Mouse (Mus musculus): Measurements from ENCODE around the gene Wfdc16. TPM values are rescaled to one million over a fixed set of nuclear protein-coding genes. Genes with fewer than 3 reads are reported as not detected.
A peak's percentile ranks its signal among the peaks of the same experiment; 100 is the strongest.
"Not testable (repeated sequence)": the region's sequence is repeated elsewhere in the genome, so short reads cannot be mapped to it uniquely, and the experiment has no call there.

Gene Wfdc16
- polyA plus RNA-seq, 1 experiment = not detected

DNA sequence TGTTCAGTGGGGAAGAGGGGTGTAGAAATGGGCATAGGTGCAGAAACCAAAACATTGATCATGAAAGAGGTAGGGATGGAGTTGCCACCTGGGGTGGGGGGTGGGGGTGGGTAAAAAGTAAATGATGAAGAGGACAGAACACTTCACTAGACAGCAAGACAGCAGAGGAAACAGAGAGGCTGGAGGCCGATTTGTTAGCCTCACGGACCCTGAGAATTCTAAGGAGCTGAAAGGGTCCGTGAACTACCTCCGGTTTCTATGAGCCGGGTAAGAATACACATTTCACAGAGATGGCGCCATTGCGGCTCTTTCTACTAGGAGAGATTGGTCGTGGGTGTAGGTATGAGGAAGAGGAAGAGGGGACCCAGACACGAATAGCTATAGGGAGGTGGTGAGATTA lies 17.9 kb upstream of the Wfdc16 start, which contains the start of gene Wfdc9:
TSS of gene Wfdc9 (minus strand) at position 101 of the 400 bp plus-strand sequence.
- Histone ChIP-seq H3K27ac (ENCODE audit: insufficient read depth, low read length) (no peak within 1 kb of the TSS), H3K4me1 (ENCODE audit: control insufficient read depth, insufficient read depth, low read length) (no peaks in the 10 kb centered on the region), H3K4me3 (ENCODE audit: insufficient read depth, low read length) (no peak within 1 kb of the TSS)
- TF ChIP-seq POLR2A (IDR thresholded peaks at IDR 0.05; ENCODE audit: low read depth, low read length) (no peak), CTCF (IDR thresholded peaks at IDR 0.05; ENCODE audit: borderline replicate concordance, insufficient read depth, low read length) (no peak)

DNA sequence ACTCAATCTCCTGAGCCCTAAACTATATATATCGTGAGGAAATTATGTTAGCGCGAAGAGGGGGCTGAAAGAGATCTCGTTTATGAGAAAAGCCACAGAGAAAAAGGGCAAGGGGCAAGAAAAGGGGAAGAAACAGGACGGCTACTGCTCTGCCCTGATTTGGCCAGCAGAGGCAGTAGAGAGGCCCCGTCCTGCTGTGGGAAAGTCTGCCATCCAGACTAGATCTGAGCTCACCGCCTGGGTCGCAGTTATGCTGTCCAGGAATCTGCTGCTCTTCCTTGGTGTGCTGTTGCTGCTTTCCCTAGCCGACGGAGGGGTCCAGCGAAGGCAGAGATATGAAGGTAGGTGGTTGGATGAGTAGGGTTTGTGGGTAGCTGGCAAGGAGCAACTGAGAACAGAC lies 17.3 kb upstream of the Wfdc16 start, which contains the start of gene Wfdc10:
TSS of gene Wfdc10 (plus strand) at position 189 of the 400 bp plus-strand sequence.
- TF ChIP-seq CTCF (IDR thresholded peaks at IDR 0.05; ENCODE audit: borderline replicate concordance, insufficient read depth, low read length) (peak; percentile 56; the same call in 1 of the 2 replicates), POLR2A (IDR thresholded peaks at IDR 0.05; ENCODE audit: low read depth, low read length) (no peak)
- Histone ChIP-seq H3K4me1 (ENCODE audit: control insufficient read depth, insufficient read depth, low read length) (no peaks in the 10 kb centered on the region), H3K4me3 (ENCODE audit: insufficient read depth, low read length) (no peak within 1 kb of the TSS), H3K27ac (ENCODE audit: insufficient read depth, low read length) (no peak within 1 kb of the TSS)

DNA sequence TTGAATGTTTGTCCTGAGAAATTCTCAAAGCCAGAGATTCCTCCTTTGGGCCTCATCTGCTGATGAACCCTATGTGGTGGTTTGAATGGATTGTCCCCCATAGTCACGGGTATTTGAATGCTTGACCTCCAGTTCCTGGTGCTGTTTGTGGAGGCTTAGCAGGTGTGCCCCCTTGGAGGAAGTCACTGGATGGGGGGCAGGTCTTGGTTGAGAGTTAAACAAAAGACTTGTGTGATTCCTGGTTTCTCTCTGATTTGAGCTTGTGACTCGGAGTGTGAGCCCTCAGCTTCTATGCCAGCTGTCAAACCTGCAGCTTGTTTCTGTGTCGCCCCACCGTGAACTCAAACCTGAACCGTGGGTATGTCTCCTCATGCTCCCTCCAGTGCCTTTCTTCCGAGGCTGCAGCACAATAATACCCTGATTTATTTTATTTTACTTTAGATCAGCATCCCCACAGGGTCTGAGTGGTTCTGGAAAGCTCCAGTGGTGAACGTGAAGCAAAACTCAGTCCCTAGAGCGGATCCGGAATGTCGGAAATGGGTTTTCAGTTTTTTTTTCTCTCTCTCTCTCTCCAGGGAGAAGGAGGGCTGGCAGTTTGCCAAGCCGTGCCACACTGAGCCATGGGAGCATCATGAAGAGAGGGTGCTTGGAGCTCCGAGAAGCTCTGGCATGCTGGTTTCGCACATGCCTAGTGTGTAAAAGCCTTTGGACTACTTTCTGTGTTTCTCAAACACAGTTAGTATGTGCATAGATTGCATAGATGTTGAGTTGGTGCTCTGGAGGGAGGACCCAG lies 3.5 kb upstream of the Wfdc16 start:
- no peak overlapping the region for H3K27ac ChIP-seq (ENCODE audit: insufficient read depth, low read length)
- H3K4me3 ChIP-seq (ENCODE audit: insufficient read depth, low read length) = no peak overlapping the region
- TF ChIP-seq POLR2A (IDR thresholded peaks at IDR 0.05; ENCODE audit: low read depth, low read length) (no peak), CTCF (IDR thresholded peaks at IDR 0.05; ENCODE audit: borderline replicate concordance, insufficient read depth, low read length) (no peak)
- no peaks in the 10 kb centered on the region for H3K4me1 ChIP-seq (ENCODE audit: control insufficient read depth, insufficient read depth, low read length)

DNA sequence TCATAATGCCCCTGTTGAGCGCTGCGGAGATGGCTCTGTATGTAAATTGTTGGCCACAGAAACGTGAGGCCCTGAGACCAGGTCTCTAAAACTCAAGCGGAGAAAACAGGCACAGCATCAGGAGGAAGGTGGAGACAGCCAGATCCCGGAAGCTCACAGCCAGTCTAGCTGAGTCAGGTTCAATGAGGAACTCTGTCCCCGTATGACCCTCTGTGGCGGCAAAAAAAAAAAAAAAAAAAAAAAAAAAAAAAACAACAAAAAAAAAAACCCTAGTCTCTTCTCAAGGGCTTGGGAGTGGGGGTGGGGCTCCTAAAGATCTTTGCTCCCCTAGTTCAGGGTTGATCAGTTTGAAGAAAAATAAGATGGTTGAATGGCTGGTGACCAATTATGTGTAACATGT lies 2.5 kb upstream of the Wfdc16 start:
- Histone ChIP-seq H3K4me1 (ENCODE audit: control insufficient read depth, insufficient read depth, low read length) (no peaks in the 10 kb centered on the region), H3K27ac (ENCODE audit: insufficient read depth, low read length) (no peak overlapping the region), H3K4me3 (ENCODE audit: insufficient read depth, low read length) (no peak overlapping the region)
- TF ChIP-seq CTCF (IDR thresholded peaks at IDR 0.05; ENCODE audit: borderline replicate concordance, insufficient read depth, low read length) (no peak), POLR2A (IDR thresholded peaks at IDR 0.05; ENCODE audit: low read depth, low read length) (no peak)

DNA sequence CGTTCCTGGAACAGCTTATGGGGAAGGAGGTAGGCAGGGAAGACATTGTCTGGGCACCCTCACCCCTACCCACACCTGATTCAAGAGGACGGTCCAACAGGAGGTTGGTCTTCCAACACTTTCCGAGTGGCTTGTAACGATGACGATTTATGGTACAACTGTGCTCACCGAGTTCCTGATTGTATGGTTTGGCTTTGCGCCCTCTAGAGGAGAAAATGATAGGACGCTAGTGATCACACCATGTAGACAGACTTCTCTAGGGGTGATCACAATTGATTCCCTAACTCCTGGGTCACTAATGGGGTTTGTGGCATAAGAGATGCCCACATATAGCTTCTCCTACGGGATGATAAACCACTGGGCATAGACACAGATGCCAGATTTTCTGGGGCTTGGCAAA lies 3.3 kb downstream of the Wfdc16 start:
- H3K27ac ChIP-seq (ENCODE audit: insufficient read depth, low read length) = no peak overlapping the region
- H3K4me1 ChIP-seq (ENCODE audit: control insufficient read depth, insufficient read depth, low read length) = no peaks in the 10 kb centered on the region
- TF ChIP-seq POLR2A (IDR thresholded peaks at IDR 0.05; ENCODE audit: low read depth, low read length) (no peak), CTCF (IDR thresholded peaks at IDR 0.05; ENCODE audit: borderline replicate concordance, insufficient read depth, low read length) (no peak)
- no peak overlapping the region for H3K4me3 ChIP-seq (ENCODE audit: insufficient read depth, low read length)

DNA sequence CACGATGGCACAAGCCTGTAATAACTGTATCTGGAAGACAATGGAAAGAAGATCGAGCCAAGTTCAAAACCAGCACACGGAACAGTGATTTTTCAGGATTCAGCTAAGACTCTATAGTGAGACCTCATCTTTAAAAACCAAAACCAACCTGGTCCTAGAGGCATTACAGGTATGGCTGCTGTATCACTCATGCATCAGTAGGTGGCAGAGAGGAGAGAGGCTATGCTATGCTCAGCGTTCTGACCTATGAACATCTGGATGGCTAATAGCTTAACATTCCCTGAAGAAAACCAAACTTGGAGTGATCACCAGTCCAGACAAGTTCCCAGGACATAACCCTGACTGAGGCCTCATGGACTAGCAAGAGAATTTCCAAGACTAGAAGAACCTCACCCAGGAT lies 16.8 kb downstream of the Wfdc16 start:
- H3K27ac ChIP-seq (ENCODE audit: insufficient read depth, low read length) = no peak overlapping the region
- no peak for TF ChIP-seq POLR2A (IDR thresholded peaks at IDR 0.05; ENCODE audit: low read depth, low read length)
- TF ChIP-seq CTCF (IDR thresholded peaks at IDR 0.05; ENCODE audit: borderline replicate concordance, insufficient read depth, low read length) = no peak
- H3K4me1 ChIP-seq (ENCODE audit: control insufficient read depth, insufficient read depth, low read length) = no peaks in the 10 kb centered on the region
- no peak overlapping the region for H3K4me3 ChIP-seq (ENCODE audit: insufficient read depth, low read length)

DNA sequence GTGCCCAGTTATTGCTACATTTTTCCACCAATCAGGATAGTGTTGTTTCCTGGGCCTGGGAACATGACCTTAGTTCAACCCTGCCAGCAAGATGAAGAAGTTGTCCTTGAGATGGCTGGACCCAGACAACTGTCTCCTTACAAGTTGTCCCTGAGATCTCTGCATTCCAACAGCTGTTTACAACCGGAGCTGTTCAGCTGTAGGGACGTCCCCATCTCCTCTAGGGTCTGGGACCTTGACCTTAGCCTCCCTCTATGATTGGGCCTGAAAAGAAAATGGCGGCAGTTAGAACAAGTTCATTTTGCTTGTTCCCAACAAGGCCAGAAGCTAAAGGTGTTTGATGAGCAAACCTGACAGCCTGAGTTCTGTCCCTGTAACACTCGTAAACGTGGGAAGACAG lies 19.5 kb downstream of the Wfdc16 start:
- no peaks in the 10 kb centered on the region for H3K4me1 ChIP-seq (ENCODE audit: control insufficient read depth, insufficient read depth, low read length)
- H3K4me3 ChIP-seq (ENCODE audit: insufficient read depth, low read length) = no peak overlapping the region
- TF ChIP-seq CTCF (IDR thresholded peaks at IDR 0.05; ENCODE audit: borderline replicate concordance, insufficient read depth, low read length) = no peak
- TF ChIP-seq POLR2A (IDR thresholded peaks at IDR 0.05; ENCODE audit: low read depth, low read length) = no peak
- H3K27ac ChIP-seq (ENCODE audit: insufficient read depth, low read length) = no peak overlapping the region

DNA sequence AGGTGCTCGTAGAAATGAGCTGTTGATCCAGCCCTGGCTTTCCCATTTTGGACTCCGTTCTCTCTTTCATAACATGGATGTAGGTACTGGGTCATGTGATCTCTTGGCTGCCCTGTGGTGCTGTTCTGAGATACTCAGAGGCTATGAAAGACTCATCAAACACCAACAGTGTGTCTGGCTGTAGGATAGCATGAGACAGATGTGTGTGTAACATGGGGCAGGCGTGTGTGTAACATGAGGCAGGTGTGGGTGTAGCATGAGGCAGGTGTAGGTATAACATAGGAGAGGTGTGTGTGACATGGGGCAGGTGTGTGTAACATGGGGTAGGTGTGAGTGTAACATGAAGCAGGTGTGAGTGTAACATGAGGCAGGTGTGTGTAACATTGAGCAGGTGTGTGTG lies 23.2 kb downstream of the Wfdc16 start:
- H3K4me3 ChIP-seq (ENCODE audit: insufficient read depth, low read length) = no peak overlapping the region
- no peak overlapping the region for H3K27ac ChIP-seq (ENCODE audit: insufficient read depth, low read length)
- peaks cover 9% of the 10 kb centered on the region; the same call in 1 of the 2 replicates for H3K4me1 ChIP-seq (ENCODE audit: control insufficient read depth, insufficient read depth, low read length)
- TF ChIP-seq CTCF (IDR thresholded peaks at IDR 0.05; ENCODE audit: borderline replicate concordance, insufficient read depth, low read length) = no peak
- TF ChIP-seq POLR2A (IDR thresholded peaks at IDR 0.05; ENCODE audit: low read depth, low read length) = no peak

DNA sequence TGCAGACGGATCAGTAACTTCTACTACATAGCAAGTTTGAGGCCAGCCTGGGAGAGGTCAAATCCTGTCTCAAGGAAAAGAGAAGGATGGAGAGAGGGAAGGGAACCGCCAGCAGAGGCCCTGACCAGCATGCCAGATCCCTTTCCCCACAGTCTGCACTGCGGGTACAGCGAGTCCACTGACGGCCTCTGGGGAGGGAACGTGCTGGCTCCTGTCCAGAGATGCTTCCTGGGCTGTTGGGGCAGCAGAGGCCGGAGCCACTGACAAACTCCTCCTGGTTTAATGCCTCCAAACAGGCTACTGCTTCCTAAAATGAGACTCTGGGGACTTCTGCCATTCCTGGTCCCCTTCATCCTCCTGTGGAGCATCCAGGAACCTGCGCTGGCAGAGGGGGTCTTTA lies 25.1 kb downstream of the Wfdc16 start, which contains the start of the genes Wfdc6b and Wfdc8:
TSS of gene Wfdc6b (plus strand) at position 52 of the 400 bp plus-strand sequence.
TSS of gene Wfdc8 (minus strand) at position 156 of the 400 bp plus-strand sequence.
- H3K4me3 ChIP-seq (ENCODE audit: insufficient read depth, low read length); H3K27ac ChIP-seq (ENCODE audit: insufficient read depth, low read length): not testable (repeated sequence)
- peaks cover 11% of the 10 kb centered on the region; the same call in 1 of the 2 replicates for H3K4me1 ChIP-seq (ENCODE audit: control insufficient read depth, insufficient read depth, low read length)

DNA sequence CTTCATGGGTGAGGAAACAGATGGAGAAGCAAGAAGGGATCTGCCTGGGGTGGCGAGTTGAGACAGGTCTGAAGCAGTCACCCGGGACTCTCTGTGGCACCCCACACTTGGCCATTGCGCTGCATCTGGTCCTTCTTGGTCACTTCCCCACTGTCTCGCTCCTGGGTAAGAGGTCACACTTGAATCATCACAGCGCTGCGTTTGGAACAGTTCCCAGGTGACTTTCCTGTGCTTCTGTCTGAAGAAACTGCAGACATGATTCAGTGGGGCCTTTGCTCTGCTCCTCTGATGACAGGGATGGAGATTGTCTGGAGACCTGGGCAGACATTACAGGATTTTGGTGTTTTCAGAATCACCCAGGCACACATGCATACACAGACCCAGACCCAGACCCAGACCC lies 29.8 kb downstream of the Wfdc16 start:
- TF ChIP-seq POLR2A (IDR thresholded peaks at IDR 0.05; ENCODE audit: low read depth, low read length) (no peak), CTCF (IDR thresholded peaks at IDR 0.05; ENCODE audit: borderline replicate concordance, insufficient read depth, low read length) (no peak)
- no peak overlapping the region for H3K27ac ChIP-seq (ENCODE audit: insufficient read depth, low read length)
- peaks cover 15% of the 10 kb centered on the region for H3K4me1 ChIP-seq (ENCODE audit: control insufficient read depth, insufficient read depth, low read length)
- H3K4me3 ChIP-seq (ENCODE audit: insufficient read depth, low read length) = no peak overlapping the region

Data from embryonic fibroblast, embryonic 13.5 days (primary cell).